Mouse (Mus musculus): ENCODE measurements around the gene Plxnc1.

DNA sequence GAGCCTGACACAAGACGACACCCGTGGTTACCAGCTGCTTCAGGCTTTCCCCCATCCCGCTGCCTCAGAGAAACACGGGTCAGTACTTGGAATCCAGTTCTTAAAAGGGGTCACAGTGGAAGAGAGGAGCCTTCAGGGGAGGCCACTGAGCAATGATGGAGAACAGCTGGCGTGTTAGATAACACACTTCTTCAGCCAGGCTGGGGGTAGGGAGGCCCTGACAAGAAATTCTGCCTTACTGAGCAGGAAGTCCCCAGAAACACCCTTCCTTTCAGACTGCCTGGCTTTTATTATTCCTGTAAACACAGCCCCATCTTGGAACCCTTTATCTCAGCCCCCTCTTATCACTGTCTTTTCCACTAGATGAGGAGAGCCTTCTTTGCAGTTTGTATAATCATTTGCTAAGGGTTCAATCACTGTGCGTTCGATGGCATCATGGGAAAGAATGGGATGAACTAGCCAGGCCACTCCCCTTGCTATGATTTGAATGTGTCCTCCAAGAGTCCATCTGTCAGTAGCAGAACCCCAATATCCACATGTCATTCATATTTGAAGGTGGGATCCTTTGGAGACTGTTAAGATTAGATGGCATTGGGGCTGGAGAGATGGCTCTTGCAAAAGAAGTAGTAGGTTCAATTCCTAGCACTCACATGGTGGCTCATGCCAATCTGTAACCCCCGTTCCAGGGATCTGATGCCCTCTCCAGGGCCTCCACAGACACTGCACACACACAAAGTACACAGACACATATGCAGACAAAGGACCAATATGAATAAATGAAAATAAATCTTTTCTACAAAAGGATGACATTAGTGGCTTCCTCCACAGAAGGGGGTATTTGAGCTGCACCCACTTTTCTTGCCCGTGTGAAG lies 12.4 kb downstream of the Plxnc1 start:
- no peak for TF ChIP-seq CTCF (IDR thresholded peaks at IDR 0.05; ENCODE audit: low read depth, low read length)
- TF ChIP-seq POLR2A (IDR thresholded peaks at IDR 0.05; ENCODE audit: extremely low read depth, insufficient read depth, low read length): no peak

Measured in liver, adult 2 months (tissue).